Mouse (Mus musculus) c-Kit-positive CD71-positive TER-119-positive erythroid progenitor cells, embryonic 14.5 days (primary cell): Measurements from ENCODE around the gene C130074G19Rik.
A peak's percentile ranks its signal among the peaks of the same experiment; 100 is the strongest.

Experiments
- DNase-seq: peaks from one replicate; pipeline ENCODE4 v3.0.0-alpha.2; 2013; ENCODE audit warnings: low spot score

C130074G19Rik gene

GRCm38 (mm10) chr1:184873910-184874309, 9.1 kb downstream of the C130074G19Rik start:
- DNase-seq, result no peak

GRCm38 (mm10) chr1:184872069-184872819, 10.8 kb downstream of the C130074G19Rik start:
- no peak for DNase-seq

GRCm38 (mm10) chr1:184871506-184871905, 11.5 kb downstream of the C130074G19Rik start:
- no peak for DNase-seq

- no peak for DNase-seq
Measured at GRCm38 (mm10) chr1:184870646-184871385, 12.2 kb downstream of the C130074G19Rik start.

- DNase-seq, result no peak
Measured at GRCm38 (mm10) chr1:184869939-184870565, 13.0 kb downstream of the C130074G19Rik start.

- DNase-seq, result no peak
Measured at GRCm38 (mm10) chr1:184867640-184868120, 15.3 kb downstream of the C130074G19Rik start.

GRCm38 (mm10) chr1:184864381-184864801, 18.6 kb downstream of the C130074G19Rik start:
- DNase-seq, result no peak

- DNase-seq, result no peak
Measured at GRCm38 (mm10) chr1:184862636-184863035, 20.4 kb downstream of the C130074G19Rik start.

- no peak for DNase-seq
Measured at GRCm38 (mm10) chr1:184861551-184861950, 21.5 kb downstream of the C130074G19Rik start.

GRCm38 (mm10) chr1:184860276-184860675, 22.7 kb downstream of the C130074G19Rik start:
- no peak for DNase-seq

- no peak for DNase-seq
Measured at GRCm38 (mm10) chr1:184858253-184858652, 24.8 kb downstream of the C130074G19Rik start.

- no peak for DNase-seq
Measured at GRCm38 (mm10) chr1:184857216-184857615, 25.8 kb downstream of the C130074G19Rik start.

GRCm38 (mm10) chr1:184853922-184854321, 29.1 kb downstream of the C130074G19Rik start:
- DNase-seq, result no peak

- peak; percentile 39 for DNase-seq
Measured at GRCm38 (mm10) chr1:184853339-184853738, 29.7 kb downstream of the C130074G19Rik start.

GRCm38 (mm10) chr1:184851741-184852618, 31.0 kb downstream of the C130074G19Rik start:
- peak; percentile 78 for DNase-seq

- DNase-seq, result no peak
Measured at GRCm38 (mm10) chr1:184851166-184851565, 31.9 kb downstream of the C130074G19Rik start.

- peak; percentile 29 for DNase-seq
Measured at GRCm38 (mm10) chr1:184846973-184847372, 36.0 kb downstream of the C130074G19Rik start.

- DNase-seq, result peak; percentile 37
Measured at GRCm38 (mm10) chr1:184846092-184846750, 36.8 kb downstream of the C130074G19Rik start, which contains the start of gene Marc2. Marc2 (minus strand) TSS chr1:184846451.

GRCm38 (mm10) chr1:184845111-184846071, 37.6 kb downstream of the C130074G19Rik start:
- DNase-seq, result peak; percentile 87
